Mouse (Mus musculus): ENCODE data around the gene Samd4b.

- TF ChIP-seq CTCF (IDR thresholded peaks at IDR 0.05; ENCODE audit: borderline replicate concordance, extremely low read depth, insufficient read depth, insufficient read length) = no peak
- TF ChIP-seq POLR2A (IDR thresholded peaks at IDR 0.05; ENCODE audit: borderline replicate concordance, extremely low read depth, insufficient read depth, insufficient read length, poor library complexity, severe bottlenecking) = no peak
Observed at GRCm38 (mm10) chr7:28573236-28573635, 24.7 kb downstream of the Samd4b start.

Data from brain, embryonic 14.5 days (tissue).